Mouse (Mus musculus): ENCODE results near the gene Llgl2. TPM values are rescaled to one million over a fixed set of nuclear protein-coding genes. Genes with fewer than 3 reads are reported as not detected.
A peak's percentile ranks its signal among the peaks of the same experiment; 100 is the strongest.

Gene Llgl2
- polyA plus RNA-seq, 1 experiment from 2014 or later, result 66.0 TPM

GRCm38 (mm10) chr11:115796898-115797297 lies 27.0 kb upstream of the Llgl2 start:
- ATAC-seq (peak; percentile 13; the same call in 1 of the 2 replicates), DNase-seq (ENCODE audit: low spot score) (no peak)
- no peaks in the 10 kb centered on the region for H3K9me3 ChIP-seq (ENCODE audit: low read length)
- no peak for TF ChIP-seq EP300 (IDR thresholded peaks at IDR 0.05)
- TF ChIP-seq CTCF (IDR thresholded peaks at IDR 0.05), result no peak
- no peaks in the 10 kb centered on the region for H3K4me1 ChIP-seq (ENCODE audit: insufficient read depth, low read depth, low read length)
- H3K36me3 ChIP-seq (ENCODE audit: insufficient read depth, low read length), result peaks cover 52% of the 10 kb centered on the region
- no peak overlapping the region for H3K4me2 ChIP-seq (replicated peaks; ENCODE audit: low read depth, low read length)
- no peak overlapping the region for H3K9ac ChIP-seq (replicated peaks; ENCODE audit: low read depth)
- WGBS, result 68% methylated on average over 15 of the region's 15 CpGs
- H3K4me3 ChIP-seq (ENCODE audit: low read depth, low read length), result no peak overlapping the region
- no peaks in the 10 kb centered on the region for H3K27me3 ChIP-seq (replicated peaks; ENCODE audit: insufficient read depth, low read length)
- no peak overlapping the region for H3K27ac ChIP-seq (ENCODE audit: low read length)

DNA sequence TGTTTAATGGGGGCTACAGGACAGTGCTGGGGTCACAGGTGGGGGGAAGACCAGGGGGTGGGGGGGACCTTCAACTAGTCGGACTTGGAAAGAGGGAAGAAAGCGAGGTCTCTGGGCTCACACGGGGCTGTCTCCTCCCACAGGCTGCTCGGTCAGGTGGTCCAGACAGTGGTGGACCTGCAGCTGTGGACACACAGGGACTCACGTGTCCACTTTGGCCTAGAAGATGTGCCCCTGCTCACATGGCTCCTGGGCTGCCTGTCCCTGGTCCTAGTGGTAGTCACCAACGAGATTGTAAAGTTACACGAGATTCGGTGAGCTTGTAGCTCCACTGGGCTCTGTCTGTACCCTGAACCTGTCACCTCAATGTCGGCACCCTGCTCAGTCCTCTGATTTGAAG lies 26.2 kb upstream of the Llgl2 start:
- 0 out of 2 replicates have a peak overlapping the region, but pooled peaks have one; percentile 14 for H3K27ac ChIP-seq (ENCODE audit: low read length)
- WGBS, result 73% methylated on average over 9 of the region's 9 CpGs

DNA sequence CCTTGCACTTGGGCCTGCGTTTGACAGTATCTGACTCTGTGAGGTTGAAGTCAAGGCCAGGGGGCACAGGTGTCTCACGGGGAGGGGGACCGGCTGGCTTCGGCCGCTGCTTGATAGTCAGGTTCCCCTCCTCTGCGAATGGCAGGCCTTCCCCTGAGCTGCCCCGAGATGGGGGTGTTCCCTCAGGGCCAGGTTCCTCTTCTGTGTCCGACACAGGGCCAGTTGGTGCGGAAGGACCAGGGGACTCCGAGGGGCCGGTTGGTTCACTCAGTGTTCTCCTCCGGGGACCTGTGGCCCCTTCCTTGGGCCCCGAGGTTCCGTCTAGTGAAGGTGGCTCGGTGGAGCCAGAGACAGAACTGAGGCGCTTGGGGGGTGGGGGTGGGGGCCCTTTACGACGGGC lies 22.9 kb upstream of the Llgl2 start:
- H3K9me3 ChIP-seq (ENCODE audit: low read length), result no peaks in the 10 kb centered on the region
- TF ChIP-seq EP300 (IDR thresholded peaks at IDR 0.05) (no peak), CTCF (IDR thresholded peaks at IDR 0.05) (no peak)
- H3K9ac ChIP-seq (replicated peaks; ENCODE audit: low read depth), result no peak overlapping the region
- ATAC-seq, result no peak
- H3K36me3 ChIP-seq (ENCODE audit: insufficient read depth, low read length), result peaks cover 42% of the 10 kb centered on the region
- no peak overlapping the region for H3K4me3 ChIP-seq (ENCODE audit: low read depth, low read length)
- 88% methylated on average over 16 of the region's 18 CpGs for WGBS
- no peak overlapping the region for H3K4me2 ChIP-seq (replicated peaks; ENCODE audit: low read depth, low read length)
- no peaks in the 10 kb centered on the region for H3K27me3 ChIP-seq (replicated peaks; ENCODE audit: insufficient read depth, low read length)
- no peaks in the 10 kb centered on the region for H3K4me1 ChIP-seq (ENCODE audit: insufficient read depth, low read depth, low read length)
- H3K27ac ChIP-seq (ENCODE audit: low read length), result no peak overlapping the region
- DNase-seq (ENCODE audit: low spot score), result no peak

More for the DNA sequence above, 26.2 kb upstream of the Llgl2 start:
- H3K4me3 ChIP-seq (ENCODE audit: low read depth, low read length), result no peak overlapping the region
- DNase-seq (ENCODE audit: low spot score) (no peak), ATAC-seq (no peak)
- H3K27me3 ChIP-seq (replicated peaks; ENCODE audit: insufficient read depth, low read length), result no peaks in the 10 kb centered on the region
- H3K36me3 ChIP-seq (ENCODE audit: insufficient read depth, low read length), result peaks cover 51% of the 10 kb centered on the region
- H3K9me3 ChIP-seq (ENCODE audit: low read length), result no peaks in the 10 kb centered on the region
- TF ChIP-seq EP300 (IDR thresholded peaks at IDR 0.05) (no peak), CTCF (IDR thresholded peaks at IDR 0.05) (no peak)
- H3K4me1 ChIP-seq (ENCODE audit: insufficient read depth, low read depth, low read length), result no peaks in the 10 kb centered on the region
- H3K4me2 ChIP-seq (replicated peaks; ENCODE audit: low read depth, low read length), result no peak overlapping the region
- H3K9ac ChIP-seq (replicated peaks; ENCODE audit: low read depth), result no peak overlapping the region

DNA sequence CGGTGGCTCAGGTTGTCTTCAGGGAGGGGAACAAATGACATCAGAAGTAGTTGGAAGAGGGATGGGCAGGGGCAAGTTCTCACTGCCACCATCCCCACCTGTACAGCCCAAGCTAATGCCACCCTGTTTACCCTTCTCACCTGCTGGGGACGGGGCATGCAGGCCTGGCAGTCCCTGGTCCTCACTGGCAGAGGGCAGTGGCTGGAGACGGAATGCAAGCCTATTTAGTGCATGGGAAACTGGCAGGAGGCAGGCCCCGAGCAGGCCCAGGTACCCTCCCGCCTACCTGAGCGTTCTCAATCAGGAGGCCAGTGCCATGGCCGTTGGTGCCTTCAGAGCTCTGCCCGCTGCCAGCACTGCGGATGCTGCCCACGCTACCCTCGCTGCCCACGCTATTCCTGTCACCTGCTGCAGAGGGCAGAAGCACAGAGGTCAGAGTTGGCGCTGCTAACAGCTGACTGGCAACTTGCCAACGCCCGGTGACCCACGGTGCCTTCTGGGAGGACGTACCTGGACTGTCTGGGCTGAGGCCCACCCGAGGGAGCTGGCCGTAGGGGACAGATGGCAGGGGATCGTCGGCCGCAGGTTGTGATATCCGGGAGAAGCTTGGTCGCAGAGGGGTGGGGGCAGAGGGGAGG lies 20.7 kb upstream of the Llgl2 start:
- WGBS, result 86% methylated on average over 23 of the region's 24 CpGs
- Histone ChIP-seq H3K4me3 (ENCODE audit: low read depth, low read length) (no peak overlapping the region), H3K27ac (ENCODE audit: low read length) (no peak overlapping the region)

GRCm38 (mm10) chr11:115805005-115805404 lies 18.8 kb upstream of the Llgl2 start:
- Histone ChIP-seq H3K4me2 (replicated peaks; ENCODE audit: low read depth, low read length) (no peak overlapping the region), H3K36me3 (ENCODE audit: insufficient read depth, low read length) (peaks cover 24% of the 10 kb centered on the region), H3K27ac (ENCODE audit: low read length) (no peak overlapping the region), H3K27me3 (replicated peaks; ENCODE audit: insufficient read depth, low read length) (no peaks in the 10 kb centered on the region), H3K9ac (replicated peaks; ENCODE audit: low read depth) (no peak overlapping the region), H3K4me3 (ENCODE audit: low read depth, low read length) (no peak overlapping the region), H3K9me3 (ENCODE audit: low read length) (no peaks in the 10 kb centered on the region), H3K4me1 (ENCODE audit: insufficient read depth, low read depth, low read length) (peaks cover 17% of the 10 kb centered on the region; the same call in 1 of the 2 replicates)
- no peak for DNase-seq (ENCODE audit: low spot score)
- 92% methylated on average over 7 of the region's 7 CpGs for WGBS
- ATAC-seq, result no peak
- no peak for TF ChIP-seq CTCF (IDR thresholded peaks at IDR 0.05)
- no peak for TF ChIP-seq EP300 (IDR thresholded peaks at IDR 0.05)

More for the DNA sequence above, 20.7 kb upstream of the Llgl2 start:
- H3K27me3 ChIP-seq (replicated peaks; ENCODE audit: insufficient read depth, low read length), result no peaks in the 10 kb centered on the region
- H3K4me2 ChIP-seq (replicated peaks; ENCODE audit: low read depth, low read length), result no peak overlapping the region
- H3K36me3 ChIP-seq (ENCODE audit: insufficient read depth, low read length), result peaks cover 30% of the 10 kb centered on the region
- no peak for ATAC-seq
- no peak for DNase-seq (ENCODE audit: low spot score)
- peaks cover 9% of the 10 kb centered on the region; the same call in 1 of the 2 replicates for H3K4me1 ChIP-seq (ENCODE audit: insufficient read depth, low read depth, low read length)
- H3K9me3 ChIP-seq (ENCODE audit: low read length), result no peaks in the 10 kb centered on the region
- TF ChIP-seq EP300 (IDR thresholded peaks at IDR 0.05) (no peak), CTCF (IDR thresholded peaks at IDR 0.05) (no peak)
- H3K9ac ChIP-seq (replicated peaks; ENCODE audit: low read depth), result no peak overlapping the region

DNA sequence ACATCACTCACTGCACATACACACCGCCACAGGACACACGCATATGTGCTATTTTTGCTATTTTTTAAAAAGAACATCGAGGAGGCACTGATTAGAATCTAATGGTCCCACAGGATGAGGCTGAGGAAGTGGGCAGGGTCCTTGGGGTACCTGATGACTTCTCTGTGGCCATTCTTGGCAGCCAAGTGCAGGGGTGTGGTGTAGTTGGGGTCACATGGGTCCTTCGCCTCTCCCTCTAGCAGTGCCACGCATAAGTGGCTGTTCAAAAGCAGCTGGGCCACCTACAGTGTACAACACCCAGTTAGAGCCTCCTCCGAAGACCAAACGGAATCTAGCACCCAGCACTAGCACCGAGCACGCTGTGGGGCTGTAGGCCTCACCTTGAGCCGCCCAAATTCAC lies 17.7 kb upstream of the Llgl2 start:
- ATAC-seq, result no peak
- DNase-seq (ENCODE audit: low spot score), result peak; percentile 31
- Histone ChIP-seq H3K4me2 (replicated peaks; ENCODE audit: low read depth, low read length) (no peak overlapping the region), H3K4me1 (ENCODE audit: insufficient read depth, low read depth, low read length) (peaks cover 20% of the 10 kb centered on the region; the same call in 1 of the 2 replicates), H3K9ac (replicated peaks; ENCODE audit: low read depth) (no peak overlapping the region), H3K27me3 (replicated peaks; ENCODE audit: insufficient read depth, low read length) (no peaks in the 10 kb centered on the region), H3K9me3 (ENCODE audit: low read length) (no peaks in the 10 kb centered on the region), H3K4me3 (ENCODE audit: low read depth, low read length) (no peak overlapping the region), H3K27ac (ENCODE audit: low read length) (no peak overlapping the region), H3K36me3 (ENCODE audit: insufficient read depth, low read length) (peaks cover 21% of the 10 kb centered on the region)
- WGBS, result 63% methylated on average over 10 of the region's 10 CpGs
- TF ChIP-seq CTCF (IDR thresholded peaks at IDR 0.05) (no peak), EP300 (IDR thresholded peaks at IDR 0.05) (no peak)
